Mouse (Mus musculus) stomach, postnatal 0 days (tissue): ENCODE data around the gene Gm10639.

Experiments
- CTCF ChIP-seq: IDR thresholded peaks from 2 replicates; pipeline ENCODE4 v1.5.1; 2016; ENCODE audit warnings: antibody characterized with exemption, low read depth, mild to moderate bottlenecking, moderate library complexity
- EP300 ChIP-seq: optimal IDR thresholded peaks from 2 replicates; pipeline ENCODE3; 2016; ENCODE audit warnings: antibody characterized with exemption

GRCm38 (mm10) chr9:78347004-78347403 is 57.3 kb downstream of the Gm10639 start:
- TF ChIP-seq CTCF (no peak), EP300 (no peak)
